Mouse (Mus musculus) kidney, adult 2 months (tissue): ENCODE measurements around the gene BC004004. TPM values are rescaled to one million over a fixed set of nuclear protein-coding genes. Genes with fewer than 3 reads are reported as not detected.

ENCODE experiments used
- DNase-seq: peaks from one replicate; pipeline ENCODE4 v3.0.0; 2021
- H3K27ac ChIP-seq: fragments of 200-500 bp; 2 replicates; pipeline ENCODE4 v1.5.1; 2012; ENCODE audit warnings: low read depth, low read length, control low read depth, inconsistent platforms; ENCODE audit not compliant: insufficient read depth
- H3K27me3 ChIP-seq: fragments of 200-500 bp; replicated peaks from 2 replicates; pipeline ENCODE4 v1.6.1; 2012; ENCODE audit warnings: mild to moderate bottlenecking, moderate library complexity, low read length, inconsistent platforms; ENCODE audit not compliant: control insufficient read depth, insufficient read depth
- H3K36me3 ChIP-seq: fragments of 200-500 bp; 2 replicates; pipeline ENCODE4 v1.6.1; 2012; ENCODE audit warnings: mild to moderate bottlenecking, moderate library complexity, low read length, inconsistent platforms; ENCODE audit not compliant: control insufficient read depth, insufficient read depth
- H3K4me1 ChIP-seq: fragments of 200-500 bp; 2 replicates; pipeline ENCODE4 v1.6.1; 2011; ENCODE audit warnings: low read length; ENCODE audit not compliant: control insufficient read depth, insufficient read depth
- H3K4me3 ChIP-seq: fragments of 200-500 bp; 2 replicates; pipeline ENCODE4 v1.5.1; 2011; ENCODE audit warnings: mild to moderate bottlenecking, low read depth, low read length, control low read depth; ENCODE audit not compliant: insufficient read depth
- CTCF ChIP-seq: fragments of 200-500 bp; conservative IDR thresholded peaks from 2 replicates; pipeline ENCODE4 v1.5.1; 2011; ENCODE audit warnings: low read depth, mild to moderate bottlenecking, control low read depth, low read length, moderate library complexity, mixed read lengths; ENCODE audit not compliant: insufficient read depth, insufficient read length
- POLR2A ChIP-seq: fragments of 200-500 bp; IDR thresholded peaks from one replicate; pipeline ENCODE4 v1.6.1; 2011; ENCODE audit warnings: low read depth, low read length, control low read depth
- WGBS: fragments of 180-500 bp; shearing (Covaris S2); methylation state at CpG from one replicate; pipeline ENCODE4 v1.1.7; 2018; 5-methylcytosine and 5-hydroxymethylcytosine counted together
- polyA plus RNA-seq: library from polyadenylated mRNA; depleted of rRNA; stranded (reverse); fragments of >200 nt; gene quantifications from 2 replicates; pipeline ENCODE4 v1.2.3, GENCODE M21; 2012

The BC004004 gene
- polyA plus RNA-seq, 1 experiment = 228 TPM

DNA sequence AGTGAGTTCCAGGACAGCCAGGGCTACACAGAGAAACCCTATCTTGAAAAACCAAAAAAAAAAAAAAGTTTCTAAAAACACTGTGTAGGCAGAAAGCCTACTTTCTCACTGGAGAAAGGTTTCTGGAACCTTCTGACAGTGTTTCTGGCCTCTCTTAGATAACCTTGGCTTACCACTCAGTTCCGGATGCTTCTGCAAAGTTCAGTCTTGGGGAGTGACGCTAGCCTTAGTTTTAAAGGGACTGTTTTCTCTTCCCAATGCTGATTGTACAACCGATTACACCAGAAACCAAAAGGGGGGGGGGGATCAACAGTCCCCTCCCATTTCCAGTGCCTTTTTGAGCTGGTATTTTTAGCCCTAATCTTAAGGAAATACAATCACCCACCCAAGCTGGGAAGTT lies 55.0 kb downstream of the BC004004 start:
- no peaks in the 10 kb centered on the region for H3K36me3 ChIP-seq
- no peaks in the 10 kb centered on the region for H3K27me3 ChIP-seq
- WGBS = 83% methylated on average over 3 of the region's 3 CpGs
- H3K27ac ChIP-seq = no peak overlapping the region
- no peak for TF ChIP-seq CTCF
- no peak for TF ChIP-seq POLR2A
- H3K4me3 ChIP-seq = no peak overlapping the region
- DNase-seq = no peak
- H3K4me1 ChIP-seq = no peaks in the 10 kb centered on the region

DNA sequence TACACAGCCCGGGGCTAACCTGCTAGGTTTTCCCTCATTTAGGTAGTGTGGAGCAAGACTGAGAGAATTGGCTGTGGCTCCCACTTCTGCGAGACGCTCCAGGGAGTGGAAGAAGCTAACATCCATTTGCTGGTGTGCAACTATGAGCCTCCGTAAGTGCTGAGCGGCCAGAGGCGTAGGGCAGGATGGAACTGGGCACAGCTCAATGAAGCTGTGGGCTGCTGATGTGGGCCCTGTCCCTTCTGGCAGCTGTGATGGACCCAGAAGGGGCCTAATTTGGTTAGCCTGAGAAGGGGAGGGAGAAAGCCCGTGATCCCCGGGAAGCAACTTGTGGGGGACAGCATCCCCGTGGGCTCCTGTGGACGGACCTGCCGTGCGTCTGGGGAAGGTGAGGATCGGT lies 57.2 kb downstream of the BC004004 start:
- 87% methylated on average over 13 of the region's 13 CpGs for WGBS
- Histone ChIP-seq H3K36me3 (no peaks in the 10 kb centered on the region), H3K4me3 (no peak overlapping the region), H3K27me3 (no peaks in the 10 kb centered on the region), H3K27ac (no peak overlapping the region), H3K4me1 (peaks cover 3% of the 10 kb centered on the region; the same call in 1 of the 2 replicates)
- TF ChIP-seq CTCF (no peak), POLR2A (no peak)
- DNase-seq = no peak

DNA sequence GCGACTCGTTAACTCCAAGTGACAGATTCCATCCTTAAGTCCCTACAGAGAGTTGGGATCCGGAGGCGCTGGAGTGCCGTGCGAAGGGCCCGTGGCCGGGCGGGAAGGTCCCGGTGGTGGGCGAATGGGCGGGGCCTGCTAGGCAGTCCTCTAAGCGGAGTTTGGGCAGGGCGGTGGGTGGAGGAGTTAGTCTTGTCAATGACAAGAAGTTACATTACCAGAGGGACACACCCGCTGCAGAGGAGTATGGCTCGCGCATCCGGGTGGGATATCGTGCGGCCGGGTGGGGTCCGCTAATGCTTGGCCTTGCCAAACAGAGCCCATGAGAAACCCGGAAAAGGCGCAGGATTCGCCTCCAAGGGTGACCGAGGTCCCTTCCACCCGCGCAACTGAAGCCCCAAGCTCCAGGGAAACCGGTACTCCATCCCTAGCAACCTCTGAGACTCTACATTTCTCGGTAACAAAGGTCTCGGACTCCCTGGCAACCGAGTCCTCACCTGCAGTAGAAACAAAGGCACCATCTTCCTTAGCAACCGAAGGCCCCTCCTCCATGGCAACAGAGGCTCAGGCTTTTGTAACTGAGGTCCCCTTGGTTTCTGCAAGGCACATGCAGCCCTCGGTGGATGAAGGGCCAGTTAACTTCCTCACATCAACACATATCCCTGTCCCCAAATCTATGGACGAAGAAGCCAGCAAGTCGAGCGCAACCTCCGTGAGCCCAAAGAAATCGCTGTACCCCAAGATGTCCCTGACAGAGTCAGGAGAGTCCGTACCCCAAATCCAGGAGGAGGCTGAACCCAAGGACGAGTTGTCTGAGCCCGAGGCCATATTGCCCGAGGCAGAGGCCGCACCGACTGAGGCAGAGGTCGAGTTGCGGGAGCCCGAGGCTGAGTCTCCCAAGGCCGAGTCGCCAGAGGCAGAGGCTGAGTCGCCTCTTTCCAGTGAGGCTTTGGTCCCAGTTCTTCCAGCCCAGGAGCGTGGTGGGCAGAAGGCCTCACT lies 58.2 kb downstream of the BC004004 start:
- WGBS = 51% methylated on average over 52 of the region's 52 CpGs
- no peak overlapping the region for H3K4me3 ChIP-seq
- H3K4me1 ChIP-seq = peaks cover 3% of the 10 kb centered on the region; the same call in 1 of the 2 replicates
- no peaks in the 10 kb centered on the region for H3K36me3 ChIP-seq
- TF ChIP-seq POLR2A = no peak
- TF ChIP-seq CTCF = no peak
- H3K27me3 ChIP-seq = no peaks in the 10 kb centered on the region
- DNase-seq = no peak
- H3K27ac ChIP-seq = no peak overlapping the region

DNA sequence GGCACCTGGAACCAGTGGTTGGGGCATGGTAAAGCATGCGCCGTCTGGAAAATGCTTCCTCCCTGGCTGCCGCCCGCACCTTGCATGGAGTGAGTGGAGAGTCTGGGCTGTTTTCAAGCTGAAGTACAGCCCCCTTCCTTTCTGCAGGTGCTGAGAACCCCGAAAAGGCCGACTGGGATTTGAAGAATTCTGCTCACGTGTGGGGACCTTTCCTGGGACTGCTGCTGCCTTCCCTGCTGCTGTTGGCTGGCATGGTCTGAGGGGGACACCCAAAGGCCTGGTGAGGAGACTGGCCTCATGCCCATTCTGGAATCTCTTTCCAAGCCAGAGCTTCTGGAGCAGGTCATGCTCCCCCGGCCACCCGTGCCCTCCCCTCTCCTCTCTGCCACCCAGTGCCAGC lies 59.1 kb downstream of the BC004004 start:
- no peaks in the 10 kb centered on the region for H3K27me3 ChIP-seq
- H3K27ac ChIP-seq = no peak overlapping the region
- H3K4me3 ChIP-seq = no peak overlapping the region
- no peak for TF ChIP-seq CTCF
- no peak for TF ChIP-seq POLR2A
- no peak for DNase-seq
- H3K36me3 ChIP-seq = no peaks in the 10 kb centered on the region; the same call in 1 of the 2 replicates
- peaks cover 3% of the 10 kb centered on the region; the same call in 1 of the 2 replicates for H3K4me1 ChIP-seq
- WGBS = 81% methylated on average over 9 of the region's 9 CpGs

DNA sequence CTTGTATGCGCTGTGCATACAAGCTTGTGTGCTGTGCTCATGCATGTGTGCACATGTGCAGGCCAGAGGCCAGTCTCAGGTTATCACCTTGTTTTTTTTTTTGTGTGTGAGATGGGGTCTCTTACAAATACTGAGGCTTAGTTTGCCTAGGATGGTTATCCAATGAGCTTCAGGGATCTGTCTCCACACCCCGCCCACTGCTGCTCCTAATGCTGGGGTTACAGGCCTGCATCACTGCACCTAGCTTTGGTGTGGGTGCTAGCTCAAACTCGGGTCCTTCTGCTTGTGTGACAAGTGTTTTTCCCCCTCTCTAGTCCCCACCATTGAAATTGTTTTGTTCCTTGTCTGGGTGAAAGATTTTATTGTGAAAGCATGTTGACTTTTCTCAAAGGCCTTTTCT lies 61.6 kb downstream of the BC004004 start:
- Histone ChIP-seq H3K27me3 (no peaks in the 10 kb centered on the region), H3K36me3 (no peaks in the 10 kb centered on the region; the same call in 1 of the 2 replicates), H3K27ac (no peak overlapping the region), H3K4me1 (peaks cover 3% of the 10 kb centered on the region; the same call in 1 of the 2 replicates), H3K4me3 (no peak overlapping the region)
- 83% methylated on average over 3 of the region's 3 CpGs for WGBS
- DNase-seq = no peak
- no peak for TF ChIP-seq POLR2A
- TF ChIP-seq CTCF = no peak

DNA sequence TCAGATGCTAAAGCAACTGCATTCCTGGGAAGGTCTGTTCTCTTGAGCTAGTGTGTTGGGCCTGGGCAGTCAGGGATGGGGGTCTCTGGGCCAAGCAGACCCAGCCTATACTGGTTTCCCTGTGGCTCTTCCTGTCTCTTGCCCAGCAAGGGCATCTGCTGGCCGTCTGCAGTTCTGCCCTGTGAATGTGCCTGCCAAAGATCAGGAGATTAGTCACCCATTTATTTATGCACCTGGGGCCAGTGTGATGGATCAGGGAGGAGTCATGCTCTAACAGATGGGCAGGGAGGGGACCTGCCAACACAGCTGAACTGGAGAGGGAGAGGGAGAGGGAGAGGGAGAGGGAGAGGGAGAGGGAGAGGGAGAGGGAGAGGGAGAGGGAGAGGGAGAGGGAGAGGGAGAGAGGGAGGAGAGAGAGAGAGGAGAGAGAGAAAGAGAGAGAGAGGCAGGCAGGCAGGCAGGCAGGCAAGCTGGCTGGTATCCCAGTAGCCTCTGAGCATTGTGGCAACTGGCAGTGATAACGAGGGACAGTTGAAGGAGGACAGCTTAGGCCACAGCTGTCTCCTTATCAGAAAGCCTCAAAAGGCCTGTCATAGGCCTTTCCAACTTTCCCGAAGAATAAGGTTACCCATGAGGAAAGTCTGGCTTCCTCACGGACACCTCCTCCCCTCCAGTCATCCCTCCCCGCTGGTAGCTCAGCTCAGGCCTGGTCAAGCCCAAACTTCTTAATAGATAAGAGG lies 62.3 kb downstream of the BC004004 start:
- no peak for TF ChIP-seq POLR2A
- no peak; the same call in 1 of the 2 replicates for TF ChIP-seq CTCF
- no peaks in the 10 kb centered on the region; the same call in 1 of the 2 replicates for H3K36me3 ChIP-seq
- DNase-seq = peak; percentile 68
- 32% methylated on average over 5 of the region's 5 CpGs for WGBS
- no peak overlapping the region for H3K4me3 ChIP-seq
- peaks cover 3% of the 10 kb centered on the region; the same call in 1 of the 2 replicates for H3K4me1 ChIP-seq
- no peaks in the 10 kb centered on the region for H3K27me3 ChIP-seq
- H3K27ac ChIP-seq = peak overlapping the region; percentile 11; the same call in 1 of the 2 replicates

DNA sequence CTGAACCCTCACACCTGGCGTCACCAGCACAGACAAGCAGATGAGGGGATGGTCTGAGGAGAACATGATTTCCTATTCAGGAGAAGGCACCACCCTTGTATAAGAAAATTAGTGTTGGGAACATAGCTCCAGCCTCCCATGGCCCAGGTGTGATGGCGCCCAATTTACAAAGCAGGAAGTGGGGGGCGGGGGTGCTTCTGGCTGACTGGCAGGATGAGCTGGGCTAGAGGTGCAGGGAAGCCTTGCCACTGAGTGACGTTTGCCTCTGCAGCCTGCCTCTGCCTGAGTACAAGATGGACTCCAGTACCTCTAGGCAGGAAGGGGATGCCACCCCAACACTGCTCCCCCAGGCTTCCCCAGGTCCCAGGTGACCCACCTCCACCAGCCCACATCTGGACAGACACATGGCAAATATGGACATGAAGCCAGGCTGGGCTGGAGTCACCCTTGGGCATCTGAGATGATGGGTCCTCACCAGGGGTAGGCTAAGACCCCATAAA lies 63.6 kb downstream of the BC004004 start:
- 87% methylated on average over 4 of the region's 4 CpGs for WGBS
- no peak for DNase-seq
- Histone ChIP-seq H3K27ac (no peak overlapping the region), H3K27me3 (no peaks in the 10 kb centered on the region), H3K4me3 (no peak overlapping the region), H3K4me1 (peaks cover 3% of the 10 kb centered on the region; the same call in 1 of the 2 replicates), H3K36me3 (peaks cover 2% of the 10 kb centered on the region)
- TF ChIP-seq CTCF = no peak
- no peak for TF ChIP-seq POLR2A
